Mouse (Mus musculus): ENCODE measurements around the gene D430042O09Rik. TPM values are rescaled to one million over a fixed set of nuclear protein-coding genes. Genes with fewer than 3 reads are reported as not detected.

Gene D430042O09Rik
- polyA plus RNA-seq (2012): 4.4 TPM in 2 replicates

DNA sequence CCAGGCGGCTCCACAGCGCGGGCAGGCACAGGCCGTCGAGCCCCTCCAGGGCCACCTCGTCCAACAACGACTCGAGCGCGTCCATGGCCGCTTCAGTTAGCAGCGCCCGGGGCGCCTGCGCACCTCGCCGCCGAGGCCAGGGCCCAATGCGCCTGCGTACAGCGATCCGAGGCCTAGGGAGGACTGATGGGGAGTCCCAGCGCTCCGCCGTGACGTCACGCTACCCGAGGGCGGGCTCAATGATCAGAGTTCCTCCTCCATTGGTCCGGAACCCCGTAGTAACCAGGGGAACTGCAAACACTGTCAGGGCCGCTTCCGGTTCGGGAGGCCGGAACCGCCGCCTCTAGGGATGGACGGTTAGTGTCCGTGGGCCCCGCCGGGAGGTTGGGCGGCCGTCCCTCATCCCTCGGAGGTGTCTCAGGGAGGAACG is at the start of gene D430042O09Rik, which contains the start of gene Gtf3c1:
D430042O09Rik (plus strand) TSS at position 296 of the 430 bp plus-strand sequence.
Gtf3c1 (minus strand) TSS at position 188 of the 430 bp plus-strand sequence.

Other genes starting within 250 kb of the D430042O09Rik start
- 11.8 and 12.0 TPM in 2 replicates for gene Nsmce1, start 216.3 kb upstream of the D430042O09Rik start, polyA plus RNA-seq (2012)
- gene Il4ra, start 155.8 kb upstream of the D430042O09Rik start, polyA plus RNA-seq (2012): 19.1 and 23.7 TPM in 2 replicates
- gene Il21r, start 104.5 kb upstream of the D430042O09Rik start, polyA plus RNA-seq (2012): 9.9 and 20.2 TPM in 2 replicates
- 66.2 and 78.0 TPM in 2 replicates for gene Gtf3c1, start 108 bp upstream of the D430042O09Rik start, polyA plus RNA-seq (2012)